Mouse (Mus musculus): ENCODE results near the gene Grid1.

Grid1 gene

DNA sequence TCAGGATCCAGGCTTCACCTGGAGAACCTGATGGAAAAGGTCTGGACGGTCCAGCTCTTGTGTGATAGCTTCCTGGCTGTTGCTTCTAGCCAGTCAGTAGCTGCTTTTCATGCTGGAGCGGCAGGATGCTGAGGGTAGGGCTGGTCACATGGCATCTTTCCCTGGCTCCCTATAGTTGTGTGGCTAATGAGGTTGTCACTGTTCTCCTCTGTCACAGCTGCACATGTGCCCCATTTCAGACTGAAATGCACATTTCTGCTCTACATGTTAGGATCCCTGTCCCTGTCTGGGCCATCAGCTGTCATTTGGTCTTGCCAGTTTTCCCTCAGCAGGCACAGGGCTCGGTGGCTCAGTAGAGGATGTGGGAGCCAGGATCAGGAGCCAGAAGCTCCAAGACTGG, 17.2 kb downstream of the Grid1 start:
- no peak for DNase-seq (ENCODE audit: low spot score)

DNA sequence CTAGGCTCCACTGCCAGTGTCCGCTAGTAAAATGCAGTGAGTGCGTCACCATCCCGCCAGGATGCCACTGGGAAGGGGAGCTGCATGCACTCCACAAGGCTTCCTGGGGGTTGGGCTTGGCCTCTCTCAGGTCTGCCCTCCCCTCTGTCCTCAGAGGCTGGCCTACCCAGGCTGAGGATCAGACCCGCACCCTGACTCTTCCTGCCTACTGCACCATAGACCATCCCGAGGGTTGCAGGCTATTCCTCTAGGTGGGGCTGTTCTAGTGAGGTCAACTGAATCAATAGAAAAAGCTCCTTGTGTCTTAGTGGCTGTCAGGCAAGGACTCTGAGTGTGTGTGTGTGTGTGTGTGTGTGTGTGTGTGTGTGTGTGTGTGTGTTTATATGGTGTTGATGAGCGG, 19.1 kb downstream of the Grid1 start:
- DNase-seq (ENCODE audit: low spot score), result no peak

- no peak for DNase-seq (ENCODE audit: low spot score)
Observed at GRCm38 (mm10) chr14:34839898-34840297, 20.0 kb downstream of the Grid1 start.

DNA sequence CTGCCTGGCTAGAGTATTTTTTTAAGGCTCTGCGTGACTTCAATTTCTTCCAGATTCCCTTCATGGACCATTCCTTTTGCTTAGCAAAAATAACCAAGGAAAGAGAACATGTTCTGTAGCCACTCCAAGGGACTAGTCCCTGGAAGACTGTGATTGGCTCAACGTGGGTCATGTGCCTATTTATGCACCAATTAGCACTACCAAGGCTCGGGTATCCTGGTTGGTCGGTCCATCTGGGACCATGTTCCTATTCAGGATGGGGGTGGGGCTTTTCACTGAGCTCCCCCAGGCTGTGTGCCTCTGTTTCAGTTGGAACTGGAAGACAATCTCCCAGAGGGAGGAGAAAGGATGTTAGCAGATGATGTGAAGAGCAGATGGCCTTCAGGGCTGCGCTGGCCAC, 23.7 kb downstream of the Grid1 start:
- DNase-seq (ENCODE audit: low spot score), result no peak

- no peak for DNase-seq (ENCODE audit: low spot score)
Observed at GRCm38 (mm10) chr14:34844166-34844565, 24.3 kb downstream of the Grid1 start.

DNA sequence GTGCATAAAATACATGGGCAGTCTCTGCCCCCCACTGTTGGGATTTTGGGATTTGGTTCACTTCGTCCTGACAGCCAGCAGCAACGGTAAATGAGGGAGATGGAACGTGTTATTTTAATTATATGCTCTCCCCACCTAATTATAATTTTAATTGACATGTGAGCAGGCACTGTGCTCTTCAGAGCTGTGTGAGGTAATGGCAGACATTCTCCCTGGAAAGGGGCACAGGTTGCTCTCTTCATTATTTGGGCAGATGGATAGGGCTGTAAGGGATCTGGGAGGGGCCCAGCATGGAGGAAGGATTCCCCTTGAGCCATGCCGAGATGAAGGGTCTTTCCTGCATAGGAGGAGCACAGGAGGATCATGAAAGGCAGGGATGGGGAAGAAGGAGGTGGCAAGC, 26.9 kb downstream of the Grid1 start:
- DNase-seq (ENCODE audit: low spot score), result no peak

- DNase-seq (ENCODE audit: low spot score), result no peak
Observed at GRCm38 (mm10) chr14:34847625-34848024, 27.7 kb downstream of the Grid1 start.

- no peak for DNase-seq (ENCODE audit: low spot score)
Observed at GRCm38 (mm10) chr14:34860891-34861780, 41.2 kb downstream of the Grid1 start.

- DNase-seq (ENCODE audit: low spot score), result no peak
Observed at GRCm38 (mm10) chr14:34867266-34867665, 47.4 kb downstream of the Grid1 start.

GRCm38 (mm10) chr14:34868513-34869260, 48.8 kb downstream of the Grid1 start:
- no peak for DNase-seq (ENCODE audit: low spot score)

DNA sequence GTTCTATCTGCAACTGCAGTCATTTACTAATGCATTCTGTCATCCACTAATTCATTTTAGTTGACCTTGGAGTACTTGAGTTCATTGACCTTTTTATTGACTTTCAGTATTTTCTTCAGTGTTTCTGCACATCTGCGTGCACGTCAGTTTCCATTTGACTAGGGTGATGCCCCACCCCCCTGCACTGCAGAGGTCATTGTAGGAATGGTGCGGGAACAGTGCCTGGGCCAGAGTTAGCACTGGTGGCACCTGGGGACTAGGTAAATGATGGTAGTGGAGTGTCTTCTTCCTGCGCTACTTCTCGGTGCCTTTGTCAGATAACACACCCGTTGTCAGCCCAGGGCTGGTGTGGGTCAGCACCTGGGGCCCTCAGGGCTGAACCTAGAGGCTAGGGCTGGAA, 60.1 kb downstream of the Grid1 start:
- DNase-seq (ENCODE audit: low spot score), result no peak

DNA sequence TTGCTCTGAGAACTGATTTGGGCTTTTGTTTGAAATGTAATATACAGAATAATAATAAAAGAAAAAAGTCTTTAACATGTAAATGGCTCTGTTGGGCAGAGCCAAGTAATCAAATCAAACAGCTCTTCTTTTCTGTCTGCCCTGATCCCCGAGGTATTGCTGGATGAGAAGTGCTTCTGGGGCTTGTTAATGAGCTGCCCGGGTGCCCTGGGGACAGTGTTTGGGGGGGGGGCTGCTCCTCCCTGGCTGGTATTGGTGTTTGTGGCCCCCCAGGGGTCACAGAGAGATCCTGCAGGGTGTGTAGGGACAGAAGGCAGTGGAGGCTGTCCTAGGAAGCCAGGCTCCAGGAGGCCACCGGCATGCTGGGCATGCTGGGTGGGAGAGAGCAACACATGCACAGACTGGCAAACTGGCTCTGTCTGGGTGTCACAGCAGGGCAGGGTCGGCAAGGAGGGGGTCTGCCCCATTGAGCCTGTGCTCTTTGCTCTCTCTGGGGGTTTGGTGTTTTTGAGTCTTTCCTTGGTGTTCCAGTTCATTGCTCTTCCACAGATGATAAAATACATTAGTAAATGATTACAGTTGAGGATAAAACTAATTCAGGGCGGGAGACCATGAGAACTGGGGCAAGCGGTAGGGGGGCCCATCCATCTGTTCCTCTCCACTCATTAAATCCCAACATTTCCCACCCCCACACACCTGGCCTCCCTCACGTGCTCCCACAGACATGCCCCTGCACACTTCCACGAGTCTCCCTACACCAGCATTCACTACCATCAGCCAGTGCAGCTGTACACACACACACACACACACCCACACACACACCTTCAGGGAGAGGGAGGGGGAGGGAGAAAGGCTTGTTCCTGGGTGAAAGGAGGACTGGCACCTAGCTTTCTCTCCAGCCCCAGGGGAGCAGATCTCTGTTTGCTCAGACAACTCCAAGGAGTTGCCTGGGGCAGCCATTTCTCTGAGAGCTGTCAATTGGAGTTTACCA, 60.8 kb downstream of the Grid1 start:
- DNase-seq (ENCODE audit: low spot score), result no peak

GRCm38 (mm10) chr14:34884194-34884593, 64.3 kb downstream of the Grid1 start:
- no peak for DNase-seq (ENCODE audit: low spot score)

- no peak for DNase-seq (ENCODE audit: low spot score)
Observed at GRCm38 (mm10) chr14:34884611-34885010, 64.7 kb downstream of the Grid1 start.

DNA sequence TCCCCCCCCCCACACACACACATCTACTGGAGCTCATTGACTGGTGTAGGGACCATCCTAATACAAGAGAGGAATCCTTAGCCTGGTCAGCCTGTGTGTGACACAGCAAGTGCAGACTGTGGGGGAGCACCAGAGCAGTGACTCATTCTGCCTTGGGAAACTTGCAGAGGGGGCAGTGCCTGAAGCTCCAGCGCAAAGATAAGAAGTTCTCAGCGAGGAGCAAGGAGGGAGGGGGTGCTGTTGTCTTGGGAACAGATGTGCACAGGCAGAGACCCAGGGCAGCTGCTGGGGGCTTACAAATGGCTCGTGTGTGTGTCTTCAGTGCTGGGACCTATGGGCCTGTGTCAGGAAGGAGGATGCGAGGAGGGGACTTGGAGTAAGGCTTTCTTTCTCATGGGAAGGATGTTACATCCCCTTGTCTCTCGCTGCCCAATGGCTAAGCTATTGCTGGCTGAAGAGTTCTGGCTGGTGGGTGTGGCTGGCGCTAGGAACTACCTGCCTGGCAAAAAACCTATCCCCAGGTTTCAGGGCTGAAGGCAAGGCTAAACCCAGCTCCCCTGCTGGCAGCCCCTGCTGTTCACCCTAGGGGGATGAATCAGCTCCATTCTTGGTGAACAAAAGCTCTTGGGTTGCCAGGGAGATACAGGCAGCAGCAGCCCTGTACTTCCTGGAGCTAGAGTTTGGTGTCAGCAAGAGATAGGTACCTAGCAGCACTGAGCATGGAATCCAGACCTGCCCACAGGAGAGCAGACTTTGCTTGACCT, 72.0 kb downstream of the Grid1 start:
- DNase-seq (ENCODE audit: low spot score), result no peak

DNA sequence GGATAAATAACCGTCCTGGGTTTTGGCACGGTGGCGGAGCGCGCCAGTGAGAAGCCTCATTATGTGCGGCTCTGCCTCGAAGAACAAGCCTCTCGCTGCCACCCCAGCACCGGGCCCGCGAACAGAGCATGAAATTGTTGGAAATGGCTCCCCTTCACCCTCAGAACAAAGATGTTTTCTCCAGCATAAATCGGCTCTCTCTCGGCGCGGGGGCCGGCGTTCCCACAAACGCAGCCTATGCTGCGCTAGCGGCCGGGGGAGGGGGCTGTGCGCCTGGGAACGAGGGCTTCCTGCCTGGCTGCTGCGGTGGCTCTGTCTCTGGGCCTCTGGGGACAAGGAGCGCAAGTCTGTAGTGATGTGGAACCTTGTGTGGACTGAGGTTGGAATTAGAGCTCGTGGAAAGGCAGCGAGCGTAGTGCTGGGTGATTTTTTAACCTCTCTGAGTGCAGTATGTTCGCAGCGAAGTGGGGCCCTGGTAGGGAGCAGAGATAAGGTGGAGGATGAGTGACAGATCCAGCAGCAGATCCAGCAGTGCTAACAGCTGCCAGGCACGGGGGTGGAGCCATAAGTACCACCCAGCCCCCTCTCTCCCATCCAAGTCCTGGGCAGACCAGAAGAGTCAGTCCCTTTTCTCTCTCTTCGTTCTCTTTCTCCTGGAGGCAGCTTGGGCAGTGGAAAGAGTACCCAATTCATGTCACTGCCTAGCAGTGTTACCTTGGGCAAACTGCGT, 76.5 kb downstream of the Grid1 start:
- DNase-seq (ENCODE audit: low spot score), result no peak

GRCm38 (mm10) chr14:34903854-34904253, 83.9 kb downstream of the Grid1 start:
- no peak for DNase-seq (ENCODE audit: low spot score)

DNA sequence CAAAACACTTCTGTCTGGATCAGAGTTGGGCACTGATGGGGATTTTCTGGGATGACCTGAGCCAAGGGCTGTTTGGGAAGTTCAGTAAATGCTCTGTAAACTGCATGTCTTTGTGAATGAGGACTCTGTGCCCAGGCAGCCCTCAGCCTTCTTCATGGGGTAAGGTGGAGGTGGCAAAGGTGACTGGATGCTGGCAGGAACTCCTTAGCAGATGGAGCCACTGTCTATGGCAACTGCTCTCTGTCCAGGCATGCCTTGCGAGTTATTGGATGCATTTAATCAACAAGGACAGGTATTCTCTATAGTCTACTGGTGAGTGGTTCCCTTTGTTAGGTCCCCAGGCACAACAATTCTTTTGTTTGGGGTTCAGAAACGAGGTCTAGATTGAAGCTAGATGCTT, 85.8 kb downstream of the Grid1 start:
- no peak for DNase-seq (ENCODE audit: low spot score)

DNA sequence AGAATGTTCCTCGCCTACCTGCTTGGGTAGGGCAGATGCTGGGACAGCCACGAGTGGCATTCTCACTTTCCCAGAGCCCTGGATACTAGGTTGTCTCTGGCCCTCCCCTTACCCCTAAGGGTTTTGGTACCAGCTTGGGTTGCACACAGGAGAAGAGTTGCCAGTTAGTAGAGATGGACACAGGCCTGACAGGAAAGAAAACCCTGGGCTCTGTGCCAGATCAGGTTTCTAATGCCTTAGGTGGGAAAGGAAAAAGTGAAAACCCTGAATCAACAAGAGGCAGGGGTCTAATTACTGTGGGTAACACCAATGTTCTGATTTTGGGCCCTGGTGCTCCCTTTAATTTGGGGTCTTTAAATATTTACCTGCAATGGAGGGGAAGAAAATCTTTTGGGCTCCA, 88.5 kb downstream of the Grid1 start:
- DNase-seq (ENCODE audit: low spot score), result no peak

DNA sequence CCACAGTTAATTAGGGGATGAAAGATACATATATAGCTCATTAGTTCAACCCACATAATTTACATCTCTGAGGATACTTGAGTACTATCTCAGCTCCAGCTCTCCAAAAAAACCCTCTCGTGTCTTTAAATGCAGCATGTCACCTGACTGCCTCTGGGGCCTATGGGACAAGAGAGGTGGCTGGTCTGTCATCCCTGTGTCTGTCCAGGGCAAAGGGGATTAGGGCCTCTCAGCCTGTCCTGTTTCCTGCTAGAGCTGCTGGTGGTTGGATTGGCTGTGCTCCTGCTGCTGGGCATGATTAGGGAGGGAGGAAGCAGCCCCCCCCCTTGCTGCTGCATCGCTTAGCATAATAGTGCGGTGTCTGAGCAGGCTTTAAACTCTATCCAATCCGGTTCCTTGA, 88.9 kb downstream of the Grid1 start:
- DNase-seq (ENCODE audit: low spot score), result no peak

DNA sequence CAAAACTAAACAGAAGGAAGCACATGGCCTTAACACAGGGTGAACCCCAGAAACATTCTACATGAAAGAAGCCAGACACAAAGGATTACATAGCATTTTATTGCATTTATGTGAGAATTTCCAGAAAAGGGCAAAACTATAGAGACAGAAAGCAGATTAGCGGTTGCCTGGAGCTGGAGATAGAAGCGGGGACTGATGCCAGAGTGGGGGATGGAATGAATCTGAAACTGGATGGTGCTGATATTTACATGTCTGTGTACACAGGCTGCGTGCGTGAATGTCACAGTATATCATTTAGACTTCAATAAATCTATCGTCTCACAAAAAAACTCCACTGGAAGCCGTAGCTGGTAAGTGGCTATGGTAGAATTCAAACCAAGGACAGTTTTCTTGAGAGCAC, 96.4 kb downstream of the Grid1 start:
- DNase-seq (ENCODE audit: low spot score), result no peak
